Mouse (Mus musculus): Measurements from ENCODE around the gene Gramd1c. TPM values are rescaled to one million over a fixed set of nuclear protein-coding genes. Genes with fewer than 3 reads are reported as not detected.

Gene Gramd1c
- total RNA-seq, 4 experiments from 2014 or later: 1.3 to 2.2 (median 1.6) TPM

- DNase-seq (ENCODE audit: low spot score in 2 of 2): no peak
These were observed 44.1 kb downstream of the Gramd1c start for GRCm38 (mm10) chr16:44018986-44019548.

DNA sequence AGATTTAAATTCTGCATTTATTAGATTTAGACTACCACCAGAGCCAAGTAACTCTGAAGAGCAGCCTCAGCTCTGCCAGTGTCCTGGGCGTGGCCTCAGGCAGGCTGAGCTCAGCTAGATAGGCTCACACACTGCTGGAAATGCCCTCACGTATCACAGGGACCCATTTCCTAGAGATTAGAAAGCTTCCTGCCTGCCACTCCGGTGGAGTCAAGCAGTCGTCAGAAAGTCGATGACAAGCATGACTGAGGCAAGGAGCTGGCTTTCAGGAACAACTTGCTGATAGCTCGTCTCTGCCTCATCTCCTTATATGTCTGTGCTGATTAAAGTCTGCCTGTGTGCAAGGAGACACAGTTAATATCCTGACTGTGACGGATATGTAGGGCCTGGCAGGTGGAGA, 44.8 kb downstream of the Gramd1c start:
- DNase-seq (ENCODE audit: low spot score in 2 of 2): no peak

GRCm38 (mm10) chr16:44017707-44018106, 45.4 kb downstream of the Gramd1c start:
- no peak for DNase-seq (ENCODE audit: low spot score in 2 of 2)

DNA sequence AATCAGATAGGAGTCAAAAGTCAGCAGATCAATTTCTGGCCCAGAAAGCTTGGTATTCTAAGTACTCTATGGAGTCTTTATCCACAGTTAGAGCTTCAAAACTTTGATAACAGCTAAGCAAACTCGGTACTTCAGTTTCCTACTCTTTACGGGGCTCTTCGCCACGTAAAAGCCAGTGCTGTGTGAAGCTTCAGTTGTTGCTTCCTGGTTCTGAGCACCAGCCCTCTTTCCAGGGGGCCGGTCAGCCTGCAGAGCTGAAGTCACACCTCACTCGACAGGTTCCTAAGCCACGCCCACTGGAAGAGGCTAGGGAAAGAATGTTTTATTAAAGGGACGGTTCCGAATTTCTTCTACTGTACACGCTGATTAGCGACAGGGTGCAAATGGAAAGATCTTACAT, 47.0 kb downstream of the Gramd1c start:
- DNase-seq (ENCODE audit: low spot score in 2 of 2): no peak

DNA sequence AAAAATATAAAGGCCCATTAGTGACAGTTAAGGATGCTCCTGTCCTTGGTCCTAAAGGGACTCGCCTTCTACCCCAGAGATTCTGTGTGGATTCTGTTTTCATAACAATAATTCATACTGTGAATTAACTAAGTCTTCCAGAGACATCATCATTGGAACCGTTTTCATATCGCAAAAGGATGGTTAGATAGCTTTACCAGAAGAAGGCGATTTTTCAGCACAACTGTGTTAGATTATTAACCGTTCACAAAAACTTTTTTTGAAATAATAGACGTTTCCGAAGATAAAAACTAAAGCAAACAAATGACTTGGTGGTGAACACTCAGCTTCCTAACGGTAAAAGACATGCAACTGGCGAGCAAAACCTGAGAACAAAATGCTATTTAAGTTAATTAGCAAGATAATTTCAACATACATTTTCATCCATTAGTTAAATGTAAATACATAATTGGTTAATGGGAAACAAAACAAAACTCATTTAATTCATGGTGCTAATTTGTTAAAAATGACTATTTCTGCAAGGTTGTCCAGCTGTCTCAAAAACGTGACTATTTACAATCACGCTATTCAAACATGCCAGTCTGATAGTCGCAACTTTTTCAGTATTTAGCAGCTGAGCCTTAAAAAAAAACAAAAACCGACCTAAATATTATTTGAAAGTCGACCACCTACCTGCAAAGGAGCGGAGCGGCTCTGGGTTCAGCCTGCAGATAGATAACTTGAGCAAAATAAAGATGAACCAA, 47.6 kb downstream of the Gramd1c start:
- no peak for DNase-seq (ENCODE audit: low spot score in 2 of 2)

- DNase-seq (ENCODE audit: low spot score in 2 of 2): no peak
These were observed 52.1 kb downstream of the Gramd1c start for GRCm38 (mm10) chr16:44011010-44011409.

DNA sequence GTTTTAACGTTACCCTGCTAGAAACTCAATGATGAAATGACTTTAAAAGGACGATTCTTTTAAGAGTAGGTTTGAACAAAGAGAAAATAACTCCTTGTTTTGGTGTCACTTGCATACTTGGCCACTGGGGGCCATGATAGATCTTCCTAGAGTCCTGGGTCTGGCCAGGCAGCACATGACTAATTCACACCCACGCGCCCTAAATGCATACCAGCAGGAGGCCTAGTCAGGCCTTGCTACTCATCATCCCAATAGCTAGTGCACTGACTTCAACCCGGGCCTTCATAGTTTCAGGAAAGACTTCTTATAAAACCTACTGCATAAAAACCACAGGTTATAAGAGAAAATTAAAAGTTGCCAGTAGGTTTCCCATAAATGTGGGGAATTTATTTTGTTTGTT, 61.1 kb downstream of the Gramd1c start:
- no peak for DNase-seq (ENCODE audit: low spot score in 2 of 2)

DNA sequence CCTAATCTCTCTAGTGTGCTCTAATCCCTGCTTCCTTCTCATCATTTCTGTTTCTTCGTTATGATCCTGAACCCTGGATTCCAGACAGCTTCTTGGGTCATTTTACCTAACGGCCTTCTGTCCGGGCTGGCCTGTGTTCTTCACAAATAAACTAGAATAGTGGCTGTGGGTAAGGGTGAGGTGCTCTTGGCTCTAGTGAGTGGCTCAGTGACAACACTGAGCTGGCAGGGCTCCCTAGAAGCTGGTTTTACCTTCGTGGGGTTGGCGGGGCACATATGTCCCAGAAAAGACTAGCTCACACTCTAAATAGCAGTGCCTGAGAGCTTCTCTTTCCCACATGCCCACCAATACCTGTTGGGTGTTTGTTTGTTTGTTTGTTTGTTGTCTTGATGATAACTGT, 63.6 kb downstream of the Gramd1c start:
- no peak for DNase-seq (ENCODE audit: low spot score in 2 of 2)

DNA sequence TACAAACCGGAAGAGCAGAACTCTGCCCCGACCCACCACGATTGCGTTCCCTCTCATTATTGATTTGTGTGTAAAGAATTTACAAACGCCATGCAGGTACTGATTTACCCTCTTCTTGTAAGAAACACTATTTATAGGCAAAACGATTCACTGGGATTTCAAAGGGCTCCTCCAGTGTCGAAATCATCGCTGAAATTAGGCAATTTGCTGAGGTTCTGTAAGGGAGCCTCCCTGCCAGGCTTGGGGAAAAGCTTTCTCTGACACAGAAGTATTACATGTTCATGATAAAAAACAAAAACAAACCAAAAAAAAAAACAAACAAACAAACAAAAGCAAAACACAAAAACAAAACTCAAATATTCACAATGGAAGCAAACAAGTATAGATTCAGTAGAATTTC, 64.0 kb downstream of the Gramd1c start:
- no peak for DNase-seq (ENCODE audit: low spot score in 2 of 2)

DNA sequence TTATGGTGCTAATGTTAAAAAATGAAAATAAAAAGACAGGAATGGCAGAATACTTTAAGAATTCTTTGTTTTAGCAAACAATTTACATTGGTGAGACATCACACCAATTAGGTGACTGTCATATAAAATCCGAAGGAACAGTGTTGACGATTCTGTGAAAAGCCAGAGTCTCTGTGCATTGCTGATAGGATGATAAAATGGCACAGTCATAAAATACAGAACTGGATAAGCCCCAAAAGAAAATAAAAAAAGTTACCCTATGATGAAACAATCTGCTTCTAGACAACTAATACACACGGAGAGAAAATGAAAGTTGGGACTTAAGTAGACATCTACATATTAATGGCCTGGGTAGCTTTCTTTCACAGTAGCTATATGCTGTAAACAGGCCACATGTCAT, 68.5 kb downstream of the Gramd1c start:
- no peak for DNase-seq (ENCODE audit: low spot score in 2 of 2)

DNA sequence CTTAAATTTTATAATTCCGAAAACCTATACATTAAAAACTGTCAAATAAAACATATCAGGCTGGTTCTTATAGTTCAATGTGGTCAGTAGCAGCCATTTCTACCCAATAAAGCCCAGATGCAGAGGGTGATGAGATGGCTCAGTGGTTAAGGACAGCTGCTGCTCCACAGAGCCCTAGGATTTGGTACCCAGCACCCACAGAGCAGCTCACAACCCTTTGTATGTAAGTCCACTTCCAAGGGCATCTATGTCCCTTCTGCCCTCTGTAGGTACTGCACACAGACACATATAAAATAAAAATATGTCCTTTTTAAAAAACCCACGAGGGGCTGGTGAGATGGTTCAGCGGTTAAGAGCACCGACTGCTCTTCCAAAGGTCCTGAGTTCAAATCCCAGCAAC, 76.8 kb downstream of the Gramd1c start:
- DNase-seq (ENCODE audit: low spot score in 2 of 2): no peak

DNA sequence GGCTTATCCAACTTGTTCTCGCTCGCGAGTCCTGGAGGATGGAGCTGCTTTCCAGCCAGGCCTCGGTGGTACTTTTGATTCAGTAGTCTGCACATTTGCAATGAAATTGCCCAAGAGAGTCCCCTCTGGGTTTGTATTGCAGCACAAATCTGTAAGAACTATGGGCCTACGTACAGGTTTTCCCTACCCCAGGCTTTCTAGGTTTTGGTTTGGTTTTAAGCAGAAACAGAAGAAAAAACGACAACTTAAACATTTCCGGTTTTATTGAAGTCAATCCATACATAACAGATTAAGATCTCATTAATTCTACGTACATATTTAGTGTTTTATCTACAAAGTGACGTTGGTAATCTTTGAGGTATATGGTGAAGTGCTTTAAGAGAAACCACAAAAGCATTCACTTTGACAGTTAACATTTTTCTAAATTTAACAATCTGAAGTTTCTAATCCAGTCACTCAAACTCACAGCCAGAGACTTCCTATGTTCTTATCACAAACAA, 83.0 kb downstream of the Gramd1c start:
- no peak for DNase-seq (ENCODE audit: low spot score in 2 of 2)

DNA sequence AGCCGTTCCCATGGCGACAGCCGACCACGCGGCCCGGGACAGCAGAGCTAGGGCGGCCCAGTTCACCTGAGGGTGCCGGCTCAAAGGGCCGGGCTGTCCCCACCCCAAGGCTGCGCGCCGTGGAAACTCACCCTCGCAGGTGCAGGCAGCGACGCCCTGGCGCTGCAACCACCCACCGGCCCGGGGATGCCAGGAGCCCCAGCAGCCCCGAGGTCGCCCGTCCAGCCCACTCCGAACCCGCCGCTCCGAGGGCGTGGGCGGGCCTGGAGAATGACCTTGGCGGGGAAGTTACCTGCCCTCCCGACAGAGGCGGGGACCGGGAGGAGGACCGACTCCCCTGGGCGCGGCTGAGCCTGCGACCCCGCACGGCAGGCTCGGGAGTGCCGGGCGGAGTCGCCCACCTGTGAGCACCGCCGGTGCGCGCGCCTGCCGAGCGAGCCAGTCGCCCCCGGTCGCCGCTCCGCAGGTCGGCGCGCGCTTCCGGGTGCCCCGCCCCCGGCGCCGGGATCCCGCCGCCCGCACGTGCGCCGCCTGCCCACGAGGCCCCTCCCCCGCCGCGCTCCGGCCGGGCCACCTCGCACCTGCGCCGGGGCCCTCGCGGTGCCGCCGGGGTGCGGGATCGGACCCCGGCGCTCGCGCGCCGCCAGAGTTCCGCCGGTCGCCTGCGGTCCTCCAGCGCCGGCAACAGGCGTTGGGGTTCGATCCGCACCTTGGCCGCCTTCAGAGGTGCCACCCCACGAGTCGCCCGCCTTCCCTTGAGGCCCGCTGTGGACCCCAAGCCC, 83.6 kb downstream of the Gramd1c start, which contains the start of gene Zdhhc23:
Gene Zdhhc23, minus strand, starts transcription at position 464 of the 782 bp plus-strand sequence.
- DNase-seq (ENCODE audit: low spot score in 2 of 2): no peak

DNA sequence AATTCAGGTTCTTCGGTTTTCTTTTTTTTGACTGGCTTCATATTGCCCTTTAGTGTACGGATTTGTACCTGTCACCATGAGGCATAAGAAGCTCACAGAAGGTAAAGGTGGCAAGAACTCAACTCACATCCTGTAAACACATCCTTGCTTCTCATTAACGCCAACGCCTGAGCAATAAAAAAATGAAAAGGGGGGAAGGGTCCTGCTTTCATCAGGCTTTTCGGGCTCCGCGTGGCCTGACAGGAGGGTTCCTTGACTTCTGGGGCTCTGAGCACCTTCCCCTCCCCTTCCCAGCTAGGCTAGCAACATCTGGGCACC, 84.2 kb downstream of the Gramd1c start:
- DNase-seq (ENCODE audit: low spot score in 2 of 2): no peak

GRCm38 (mm10) chr16:43973606-43974220, 89.4 kb downstream of the Gramd1c start:
- DNase-seq (ENCODE audit: low spot score in 2 of 2): no peak

DNA sequence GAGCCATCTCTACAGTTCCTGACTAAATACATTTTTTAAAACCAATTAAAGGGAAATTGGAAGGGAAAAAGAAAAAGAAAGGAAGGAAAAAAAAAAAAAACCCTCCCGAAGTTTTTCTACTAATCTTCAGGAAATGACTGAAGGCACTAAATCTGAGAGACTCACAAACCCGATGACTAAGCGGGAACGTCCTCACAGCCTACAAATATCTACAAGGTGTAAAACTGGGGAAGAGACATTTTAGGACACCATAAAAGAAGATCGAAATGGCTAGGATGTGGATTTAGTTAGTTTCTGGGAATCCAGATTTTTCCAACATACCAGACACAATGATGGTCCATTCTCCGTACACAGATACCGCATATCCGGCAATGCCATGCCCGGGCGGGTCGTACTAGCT, 90.0 kb downstream of the Gramd1c start:
- DNase-seq (ENCODE audit: low spot score in 2 of 2): no peak

- no peak for DNase-seq (ENCODE audit: low spot score in 2 of 2)
These were observed 90.8 kb downstream of the Gramd1c start for GRCm38 (mm10) chr16:43972391-43972790.

GRCm38 (mm10) chr16:43971741-43972140, 91.4 kb downstream of the Gramd1c start:
- DNase-seq (ENCODE audit: low spot score in 2 of 2): no peak

GRCm38 (mm10) chr16:43971189-43971588, 92.0 kb downstream of the Gramd1c start:
- no peak for DNase-seq (ENCODE audit: low spot score in 2 of 2)

GRCm38 (mm10) chr16:43970426-43970825, 92.7 kb downstream of the Gramd1c start:
- DNase-seq (ENCODE audit: low spot score in 2 of 2): no peak

GRCm38 (mm10) chr16:43965781-43966389, 97.3 kb downstream of the Gramd1c start:
- no peak for DNase-seq (ENCODE audit: low spot score in 2 of 2)

DNA sequence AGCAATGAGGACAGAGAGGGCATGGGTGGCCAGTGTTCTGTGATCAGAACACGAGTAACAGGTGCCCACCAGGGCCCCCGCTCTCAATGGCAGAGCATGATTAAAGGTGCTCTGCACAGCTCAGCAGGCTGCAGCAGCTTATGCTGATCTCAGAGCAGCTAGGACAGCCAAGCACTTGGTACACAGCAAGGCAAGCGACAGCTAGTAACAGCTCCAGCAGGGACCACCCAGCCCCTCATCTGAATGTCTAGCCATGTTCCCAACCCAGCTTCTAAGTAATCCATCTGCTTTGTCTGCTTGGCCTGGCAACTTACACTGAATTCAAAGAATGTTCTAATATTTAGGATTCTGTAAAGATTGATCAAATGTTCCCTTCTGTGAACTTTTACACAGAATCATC, 99.4 kb downstream of the Gramd1c start:
- no peak for DNase-seq (ENCODE audit: low spot score in 2 of 2)
